Mouse (Mus musculus): ENCODE results near the gene Rbm47.

Gene Rbm47

GRCm38 (mm10) chr5:66124931-66125330 lies 48.0 kb downstream of the Rbm47 start:
- no peak for DNase-seq

DNA sequence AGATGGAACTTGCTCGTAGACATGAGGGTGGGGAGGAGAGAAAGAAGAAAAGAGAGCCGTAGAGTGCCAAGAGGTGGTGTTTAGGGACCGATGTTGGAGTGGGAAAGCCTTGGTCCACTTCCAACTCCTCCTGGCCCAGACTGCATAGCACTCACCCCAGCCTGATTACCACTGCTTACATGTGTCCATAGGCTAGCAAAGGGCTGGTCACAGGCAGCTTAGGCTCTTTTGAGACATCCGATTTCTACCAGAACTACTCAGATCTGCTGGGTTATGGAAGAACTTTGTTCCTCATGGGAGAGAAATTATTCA lies 48.9 kb downstream of the Rbm47 start:
- no peak for DNase-seq

- DNase-seq = no peak
Measured at GRCm38 (mm10) chr5:66123295-66124088, 49.4 kb downstream of the Rbm47 start.

DNA sequence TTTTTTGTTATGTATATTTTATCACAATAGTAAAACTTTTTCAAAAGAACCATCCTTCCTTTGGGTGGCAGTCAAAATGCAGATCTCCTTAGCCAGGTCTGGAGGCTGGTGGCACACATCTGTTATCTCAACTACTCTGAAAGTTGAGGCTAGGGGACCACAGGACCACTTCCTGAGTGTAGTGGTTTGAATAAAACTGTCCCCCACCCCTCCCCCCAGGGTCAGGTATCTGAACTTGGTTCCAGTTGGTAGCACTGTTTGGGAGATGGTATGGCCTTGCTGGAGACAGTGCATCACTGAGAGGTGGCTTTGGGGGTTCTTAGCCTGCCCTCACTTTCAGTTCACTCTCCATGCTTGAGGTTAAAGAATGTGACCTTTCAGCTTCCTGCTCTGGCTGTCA lies 51.7 kb downstream of the Rbm47 start:
- DNase-seq = no peak

- DNase-seq = no peak
Measured at GRCm38 (mm10) chr5:66114751-66115150, 58.2 kb downstream of the Rbm47 start.

- DNase-seq = no peak
Measured at GRCm38 (mm10) chr5:66114208-66114607, 58.7 kb downstream of the Rbm47 start.

DNA sequence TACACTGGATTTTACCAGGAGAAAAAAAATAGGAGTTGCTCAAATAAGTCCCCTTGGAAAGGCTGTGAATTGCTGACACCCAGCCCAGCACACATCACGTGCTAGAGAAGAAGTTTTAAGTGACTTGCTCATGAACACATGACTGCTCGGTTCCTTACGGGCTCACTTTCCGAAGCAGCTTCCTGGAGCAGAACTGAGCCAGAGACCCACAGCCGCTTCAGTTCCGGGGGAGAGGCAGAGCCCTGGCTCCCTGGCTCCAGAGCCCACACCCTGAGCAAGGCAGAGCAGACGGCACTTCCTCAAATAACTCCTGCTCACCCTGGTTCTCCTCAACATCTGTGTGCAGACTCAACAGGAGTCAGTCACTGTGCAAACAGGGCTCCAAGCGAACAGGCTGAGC lies 60.9 kb downstream of the Rbm47 start:
- DNase-seq = peak; percentile 71

DNA sequence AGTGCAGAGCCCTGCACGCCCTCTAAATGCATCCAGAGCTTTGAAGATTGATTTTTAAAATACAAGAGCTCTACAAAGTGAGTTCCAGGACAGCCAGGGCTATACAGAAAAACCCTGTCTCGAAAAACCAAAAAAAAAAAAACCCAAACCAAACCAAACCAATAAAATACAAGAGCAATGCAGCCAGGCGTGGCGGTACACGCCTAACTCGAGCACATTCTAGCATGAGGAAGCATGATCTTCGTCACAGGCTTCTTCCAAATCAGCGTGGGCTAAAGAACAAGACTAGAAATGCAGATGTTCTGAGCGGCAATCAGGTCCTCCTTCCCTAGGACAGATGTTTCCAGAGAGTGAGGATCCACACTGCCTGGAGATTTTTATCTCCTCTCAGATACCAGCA lies 66.5 kb downstream of the Rbm47 start:
- DNase-seq = no peak

- no peak for DNase-seq
Measured at GRCm38 (mm10) chr5:66105946-66106345, 67.0 kb downstream of the Rbm47 start.

DNA sequence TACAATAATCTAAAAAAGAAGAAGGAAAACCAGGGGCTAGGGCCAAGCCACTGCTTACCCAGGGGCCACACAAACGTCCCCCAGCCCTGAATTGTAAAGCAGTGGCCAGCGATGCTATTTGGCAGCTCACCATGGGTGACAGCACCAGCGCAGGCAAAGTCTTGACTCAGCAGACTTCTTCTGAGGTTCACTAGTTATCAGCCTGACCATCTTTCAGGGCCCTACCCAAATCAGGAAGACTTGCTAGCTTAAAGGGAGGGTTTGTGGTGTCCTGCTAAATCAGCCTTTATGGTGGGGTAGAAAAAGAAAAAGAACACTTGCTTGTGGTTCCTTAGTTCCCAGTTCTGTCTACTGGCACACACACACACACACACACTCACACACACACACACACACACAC lies 67.6 kb downstream of the Rbm47 start:
- DNase-seq = no peak

GRCm38 (mm10) chr5:66103386-66103785 lies 69.5 kb downstream of the Rbm47 start:
- DNase-seq = no peak

GRCm38 (mm10) chr5:66102821-66103220 lies 70.1 kb downstream of the Rbm47 start:
- DNase-seq = peak; percentile 34

DNA sequence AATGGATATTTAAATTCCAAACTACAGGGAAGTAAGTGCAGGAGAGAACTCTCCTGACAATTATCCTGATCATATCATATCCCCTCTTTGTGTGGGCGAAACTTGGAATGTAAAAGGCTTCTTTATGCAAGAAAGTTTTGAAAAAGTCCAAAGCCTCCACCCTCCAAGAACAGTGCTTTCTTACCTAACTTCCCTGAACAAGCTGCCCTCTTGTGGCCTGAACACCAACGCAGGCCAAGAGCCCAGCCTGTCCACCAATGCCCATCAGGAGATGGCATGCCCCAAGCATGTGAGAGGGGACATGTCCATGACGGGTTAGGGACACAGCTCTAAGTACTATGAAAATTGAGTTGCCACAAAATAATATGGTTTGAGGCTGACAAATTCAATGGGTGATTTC lies 71.3 kb downstream of the Rbm47 start:
- no peak for DNase-seq

- DNase-seq = no peak
Measured at GRCm38 (mm10) chr5:66100322-66100721, 72.6 kb downstream of the Rbm47 start.

- DNase-seq = no peak
Measured at GRCm38 (mm10) chr5:66098094-66098871, 74.6 kb downstream of the Rbm47 start.

DNA sequence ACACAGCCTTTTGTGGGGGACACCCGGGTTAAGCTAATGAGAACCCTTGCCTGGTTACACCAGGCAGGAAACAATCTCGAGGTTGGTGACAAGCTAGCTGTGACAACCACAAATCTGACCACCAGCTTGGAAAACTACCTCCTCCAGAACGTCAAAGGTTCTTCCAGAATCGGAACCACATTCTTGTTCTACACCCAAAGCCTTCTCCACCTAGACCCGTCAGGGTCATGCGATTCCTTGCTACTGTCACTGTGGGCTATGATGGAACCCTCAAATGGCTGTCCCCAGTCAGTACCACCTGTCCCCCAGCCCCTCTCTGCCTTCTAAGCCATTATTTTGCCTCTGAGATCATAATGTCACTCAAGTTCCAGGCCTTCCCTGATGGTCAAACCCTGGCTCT lies 76.8 kb downstream of the Rbm47 start:
- DNase-seq = no peak

- DNase-seq = no peak
Measured at GRCm38 (mm10) chr5:66095166-66095565, 77.8 kb downstream of the Rbm47 start.

- DNase-seq = no peak
Measured at GRCm38 (mm10) chr5:66090037-66090436, 82.9 kb downstream of the Rbm47 start.

DNA sequence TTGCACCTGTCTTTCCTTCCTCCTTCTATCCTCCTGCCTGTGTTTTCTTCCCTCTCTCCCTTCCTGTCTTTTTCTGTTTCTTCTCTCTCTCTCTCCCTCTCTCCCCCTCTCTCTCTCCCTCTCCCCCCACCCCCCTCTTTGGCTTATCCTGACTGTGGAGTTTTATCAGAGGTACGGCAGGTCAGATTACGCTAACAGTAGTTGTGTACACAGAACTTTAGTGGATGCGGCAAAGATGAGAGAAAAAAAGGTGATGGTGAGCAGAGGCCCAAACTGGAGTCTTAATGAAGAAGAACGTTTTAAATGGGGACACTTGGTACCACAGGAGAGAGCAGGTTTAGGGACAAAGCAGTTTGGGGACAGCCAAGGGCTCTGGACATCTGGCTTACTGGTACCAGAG lies 83.3 kb downstream of the Rbm47 start:
- no peak for DNase-seq

- DNase-seq = no peak
Measured at GRCm38 (mm10) chr5:66088902-66089295, 84.0 kb downstream of the Rbm47 start.

GRCm38 (mm10) chr5:66088247-66088901 lies 84.5 kb downstream of the Rbm47 start:
- DNase-seq = no peak

- DNase-seq = no peak
Measured at GRCm38 (mm10) chr5:66086952-66087351, 86.0 kb downstream of the Rbm47 start.

- no peak for DNase-seq
Measured at GRCm38 (mm10) chr5:66086304-66086703, 86.6 kb downstream of the Rbm47 start.

DNA sequence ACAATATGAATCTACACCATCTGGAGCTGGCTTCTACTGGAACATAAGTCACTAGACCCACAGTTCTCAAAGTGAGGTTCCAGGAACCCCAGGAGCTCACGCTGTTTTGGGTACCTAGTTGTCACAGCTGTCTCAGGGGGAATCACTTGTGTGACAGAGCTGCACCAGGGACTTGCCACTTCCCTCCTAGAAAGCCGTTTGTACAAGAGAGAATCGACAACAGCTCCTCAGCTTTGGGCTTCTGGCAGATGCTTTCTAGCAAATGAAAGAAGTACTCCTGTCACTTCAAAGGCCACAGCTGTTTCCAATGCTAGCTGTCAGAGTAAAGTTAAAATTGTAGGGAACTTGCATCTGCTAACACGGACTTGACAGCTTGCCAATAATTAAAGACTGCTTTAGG lies 87.4 kb downstream of the Rbm47 start:
- DNase-seq = no peak
